Mouse (Mus musculus) large intestine, adult 2 months (tissue): ENCODE data around the gene Vmn2r58. TPM values are rescaled to one million over a fixed set of nuclear protein-coding genes. Genes with fewer than 3 reads are reported as not detected.
"Not testable (repeated sequence)": the region's sequence is repeated elsewhere in the genome, so short reads cannot be mapped to it uniquely, and the experiment has no call there.

Experiments used
- DNase-seq: peaks from one replicate; pipeline ENCODE4 v3.0.0-alpha.2; 2012; ENCODE audit warnings: low read depth, low spot score
- WGBS: fragments of 180-500 bp; shearing (Covaris S2); methylation state at CpG from one replicate; pipeline ENCODE4 v1.1.7; 2018; 5-methylcytosine and 5-hydroxymethylcytosine counted together
- polyA plus RNA-seq: library from polyadenylated mRNA; depleted of rRNA; stranded (reverse); fragments of >200 nt; gene quantifications from 2 replicates; pipeline ENCODE4 v1.2.3, GENCODE M21; 2012; rRNA removed

The Vmn2r58 gene
- polyA plus RNA-seq: not detected in 2 replicates

DNA sequence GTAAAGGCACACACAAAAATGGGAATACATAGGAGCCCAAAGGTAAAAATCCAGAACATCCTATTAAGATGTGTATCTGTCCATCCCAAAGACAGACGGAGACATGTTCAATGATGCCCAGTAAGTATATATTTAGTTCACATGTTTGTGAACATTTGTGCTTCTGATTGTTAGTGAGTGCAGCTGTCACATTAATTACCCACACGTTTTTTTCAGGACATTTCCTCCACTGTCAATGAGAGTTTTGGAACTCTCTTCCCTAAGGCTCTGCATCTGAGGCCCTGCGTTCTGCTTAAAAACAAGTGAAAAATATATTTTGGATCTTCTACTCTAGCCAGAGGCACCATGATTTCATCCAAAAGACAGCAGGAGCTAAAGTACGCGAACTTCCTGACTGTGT, at the start of gene Vmn2r58:
TSS of gene Vmn2r58 (minus strand) at position 101 of the 400 bp plus-strand sequence.
- 79% methylated on average over 5 of the region's 5 CpGs for WGBS
- DNase-seq: not testable (repeated sequence)

Other genes with a start within 250 kb of the Vmn2r58 start
- 0.37 and 0.69 TPM in 2 replicates for gene Zfp788, start 239.5 kb downstream of the Vmn2r58 start, polyA plus RNA-seq
- not detected in 2 replicates for gene Vmn2r59, start 186.3 kb upstream of the Vmn2r58 start, polyA plus RNA-seq
- gene Vmn2r60, start 235.1 kb upstream of the Vmn2r58 start, polyA plus RNA-seq: not detected in 2 replicates